Mouse (Mus musculus): ENCODE results near the gene Prss57.

DNA sequence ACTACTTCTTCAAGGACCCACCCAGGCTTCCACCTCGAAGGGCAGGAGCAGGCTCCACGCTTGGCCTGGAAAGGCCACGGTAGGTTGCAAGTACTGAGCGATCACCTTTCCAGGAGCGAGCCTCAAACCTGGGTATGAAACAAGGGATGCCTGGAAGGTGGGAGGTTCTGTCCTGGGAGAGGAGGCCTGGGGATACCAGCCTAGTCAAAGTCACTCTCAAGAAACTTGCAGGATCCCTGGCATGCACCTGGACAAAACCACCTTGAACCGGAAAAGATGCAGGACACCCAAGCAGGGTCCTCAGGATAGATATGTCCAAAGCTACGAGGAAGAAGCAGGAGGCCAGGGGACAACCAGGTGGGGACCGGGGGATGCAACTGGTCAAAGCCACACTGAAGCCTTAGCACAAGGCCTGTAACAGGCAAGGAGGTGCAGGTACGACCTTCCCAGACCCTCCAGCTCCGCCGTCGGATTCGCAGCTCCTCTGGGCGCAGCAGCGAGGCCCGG lies 24.7 kb downstream of the Prss57 start:
- no peak for TF ChIP-seq EP300 (IDR thresholded peaks at IDR 0.05; ENCODE audit: insufficient read depth, low read depth, low read length)
- no peak for TF ChIP-seq CTCF (IDR thresholded peaks at IDR 0.05)
